Comparison of ENCODE assay signal across 8 mouse cellular contexts in the genomic region with DNA sequence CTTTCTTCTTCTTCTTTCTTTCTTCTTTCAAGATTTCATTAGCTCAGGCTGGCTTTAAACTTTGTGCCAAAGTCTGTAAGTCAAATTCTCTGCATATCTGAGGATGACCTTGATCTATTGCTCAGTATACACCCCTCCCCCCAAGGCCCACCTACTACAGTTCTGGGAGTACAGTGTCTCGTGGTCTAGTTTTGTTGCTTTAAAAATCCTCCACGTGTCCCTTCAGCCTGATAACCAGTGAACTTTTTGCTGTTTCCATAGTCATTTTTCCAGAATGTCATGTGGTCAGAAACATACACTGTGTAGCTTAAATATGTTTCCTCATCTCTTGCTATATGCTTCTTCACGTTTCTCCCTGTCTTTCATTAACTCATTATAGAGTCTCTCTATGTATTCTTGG. TPM values are rescaled to one million over a fixed set of nuclear protein-coding genes. Genes with fewer than 3 reads are reported as not detected.
A peak's percentile ranks its signal among the peaks of the same experiment; 100 is the strongest.
DNase-seq lines count a peak whose midpoint lies in the region; ATAC-seq and TF ChIP-seq lines count a peak whose summit lies in the region.

No protein-coding gene starts in this region.

- no peaks in the 10 kb centered on the region for H3K27me3 ChIP-seq in intestine, embryonic 15.5 days (replicated peaks)
- H3K27me3 ChIP-seq in midbrain, postnatal 0 days (ENCODE audit: insufficient read depth, low read length), result no peaks in the 10 kb centered on the region

- H3K27ac ChIP-seq in left cerebral cortex, adult 2 months, result no peak overlapping the region
- H3K27ac ChIP-seq in brown adipose tissue, adult 24 weeks (replicated peaks; ENCODE audit: low read depth, low read length), result no peak overlapping the region
- no peak overlapping the region for H3K27ac ChIP-seq in intestine, embryonic 15.5 days
- H3K27ac ChIP-seq in midbrain, postnatal 0 days (ENCODE audit: low read depth, low read length), result no peak overlapping the region; the same call in 1 of the 2 replicates

- H3K4me3 ChIP-seq in left cerebral cortex, adult 2 months, result peak overlapping the region; percentile 96
- H3K4me3 ChIP-seq in brown adipose tissue, adult 24 weeks (ENCODE audit: insufficient read depth, low read depth, low read length), result 0 out of 2 replicates have a peak overlapping the region, but pooled peaks have one; percentile 89
- no peak overlapping the region for H3K4me3 ChIP-seq in intestine, embryonic 15.5 days (replicated peaks)
- H3K4me3 ChIP-seq in midbrain, postnatal 0 days (ENCODE audit: low read depth, low read length), result no peak overlapping the region

- ATAC-seq in intestine, embryonic 15.5 days, result no peak
- ATAC-seq in midbrain, postnatal 0 days (ENCODE audit: low FRiP score), result no peak

- intact Hi-C loops in left cerebral cortex, adult 2 months (cut with DNase I), result no loop called here
- intact Hi-C loops in left cerebral cortex, postnatal 25 days (cut with DNase I), result loop anchor here (5.0 to 10.0 kb wide), 2 partner anchors 67 to 255 kb away; no protein-coding TSS in a partner anchor

- H3K4me2 ChIP-seq in intestine, embryonic 15.5 days (replicated peaks), result 0 out of 2 replicates have a peak overlapping the region, but pooled peaks have one; percentile 89
- H3K4me2 ChIP-seq in midbrain, postnatal 0 days (ENCODE audit: low read depth, low read length, poor library complexity, severe bottlenecking), result peak overlapping the region; percentile 93

- H3K9me3 ChIP-seq in intestine, embryonic 15.5 days, result no peaks in the 10 kb centered on the region
- H3K9me3 ChIP-seq in midbrain, postnatal 0 days (ENCODE audit: low read length), result no peaks in the 10 kb centered on the region

- TF ChIP-seq CTCF in left cerebral cortex, adult 2 months (IDR thresholded peaks at IDR 0.05), result no peak
- no peak for TF ChIP-seq CTCF in midbrain, postnatal 0 days (IDR thresholded peaks at IDR 0.05)

- no peak overlapping the region for H3K9ac ChIP-seq in intestine, embryonic 15.5 days
- H3K9ac ChIP-seq in midbrain, postnatal 0 days (replicated peaks; ENCODE audit: low read length, poor library complexity, severe bottlenecking), result peak overlapping the region; percentile 99; the same call in 1 of the 2 replicates

- WGBS in intestine, embryonic 15.5 days, result 47% methylated on average over 3 of the region's 3 CpGs
- WGBS in midbrain, postnatal 0 days, result 64% methylated on average over 3 of the region's 3 CpGs

- H3K4me1 ChIP-seq in brown adipose tissue, adult 24 weeks (ENCODE audit: control insufficient read depth, insufficient read depth, insufficient read length, low read length), result peaks cover 14% of the 10 kb centered on the region
- peaks cover 22% of the 10 kb centered on the region for H3K4me1 ChIP-seq in intestine, embryonic 15.5 days (replicated peaks)
- H3K4me1 ChIP-seq in midbrain, postnatal 0 days (ENCODE audit: insufficient read depth, low read length), result peaks cover 12% of the 10 kb centered on the region

- no peak for DNase-seq in left cerebral cortex, adult 2 months (ENCODE audit: extremely low spot score in 1 of 2, low spot score in 2 of 2)
- no peak for DNase-seq in left cerebral cortex, postnatal 25 days (ENCODE audit: low spot score in 2 of 2)
- no peak for DNase-seq in midbrain, postnatal 0 days (ENCODE audit: low spot score)
- DNase-seq in Muller cell, postnatal 12 days (ENCODE audit: inconsistent ontology term), result no peak
- no peak for DNase-seq in thymus, postnatal 14 days
- DNase-seq in urinary bladder, postnatal 14 days (ENCODE audit: low spot score), result no peak

- no peaks in the 10 kb centered on the region for H3K36me3 ChIP-seq in intestine, embryonic 15.5 days
- no peaks in the 10 kb centered on the region for H3K36me3 ChIP-seq in midbrain, postnatal 0 days (ENCODE audit: insufficient read depth, low read length)

RNA-seq across cellular contexts. Expression of gene Sppl3, which starts 1.0 kb away (rescaled TPM):
- total RNA-seq in left cerebral cortex, adult 2 months (2021), result 10 to 100 TPM; 85.2 to 87.0 TPM
- total RNA-seq in left cerebral cortex, postnatal 25 days (2021), result 10 to 100 TPM; 91.9 to 92.5 TPM
- 15.8 and 15.9 TPM in 2 replicates for polyA plus RNA-seq in brown adipose tissue, adult 24 weeks (2012; ENCODE audit: insufficient read depth, insufficient read length, missing spikeins)
- polyA plus RNA-seq in intestine, embryonic 15.5 days (2015; fragmentation: Nextera tagmentation; extraction: Ambion mirVana), result 16.8 and 23.6 TPM in 2 replicates
- 153 TPM in 2 replicates for total RNA-seq in midbrain, postnatal 0 days (2014; rRNA removed)
- 34.9 and 37.1 TPM in 2 replicates for polyA plus RNA-seq in midbrain, postnatal 0 days (2015; fragmentation: Nextera tagmentation; extraction: Ambion mirVana)

RNA-seq across cellular contexts. Expression of gene Hnf1a, which starts 39.1 kb away (rescaled TPM):
- not detected for total RNA-seq in left cerebral cortex, adult 2 months (2021)
- not detected for total RNA-seq in left cerebral cortex, postnatal 25 days (2021)
- polyA plus RNA-seq in brown adipose tissue, adult 24 weeks (2012; ENCODE audit: insufficient read depth, insufficient read length, missing spikeins), result not detected in 2 replicates
- polyA plus RNA-seq in intestine, embryonic 15.5 days (2015; fragmentation: Nextera tagmentation; extraction: Ambion mirVana), result 18.0 and 18.6 TPM in 2 replicates
- total RNA-seq in midbrain, postnatal 0 days (2014; rRNA removed), result not detected in 2 replicates
- polyA plus RNA-seq in midbrain, postnatal 0 days (2015; fragmentation: Nextera tagmentation; extraction: Ambion mirVana), result 0.05 and 0.06 TPM in 2 replicates

Comparison
In these comparisons a context has a peak if more than half of its experiments do, and no peak if none do; other contexts are left out.
1. H3K4me3 ChIP-seq: peak in left cerebral cortex, adult 2 months (single experiment) and brown adipose tissue, adult 24 weeks (single experiment); none in intestine, embryonic 15.5 days (single experiment) and midbrain, postnatal 0 days (single experiment).